ENCODE assay signal across 20 mouse cellular contexts in the genomic region with DNA sequence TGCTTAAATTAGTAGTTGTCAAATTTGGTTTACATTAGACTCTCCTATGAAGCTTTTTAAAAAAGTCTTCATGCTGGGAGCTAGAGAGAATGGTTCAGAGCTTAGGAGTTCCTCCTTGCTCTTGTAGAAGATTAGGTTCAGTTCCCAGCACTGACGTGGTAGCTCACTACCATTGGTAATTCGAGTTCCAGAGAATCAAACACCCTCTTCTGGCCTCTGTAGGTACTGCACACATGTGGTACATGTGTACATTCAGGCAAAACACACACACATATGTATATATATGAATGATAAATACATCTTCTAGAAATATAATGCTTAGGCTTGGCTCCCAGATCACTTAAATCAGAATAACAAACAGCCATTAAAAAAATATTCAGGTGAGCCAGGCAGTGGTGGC. TPM values are rescaled to one million over a fixed set of nuclear protein-coding genes. Genes with fewer than 3 reads are reported as not detected.
DNase-seq lines count a peak whose midpoint lies in the region; ATAC-seq and TF ChIP-seq lines count a peak whose summit lies in the region.
"Had no signal": no experiment of that assay in that cellular context is flagged by ENCODE, and none has a peak within 500 bp of the region (broad histone marks: within the 10 kb centered on the region; RNA-seq: fewer than 3 reads in every experiment).

No protein-coding gene starts in this region.

- no peak overlapping the region for H3K9ac ChIP-seq in stomach, postnatal 0 days (ENCODE audit: low read length)
- H3K9ac ChIP-seq: heart, embryonic 13.5 days; limb, embryonic 12.5 days; midbrain, embryonic 12.5 days had no signal

- TF ChIP-seq EP300 in stomach, postnatal 0 days (optimal IDR thresholded peaks at IDR 0.05): no peak

- no peaks in the 10 kb centered on the region for H3K9me3 ChIP-seq in stomach, postnatal 0 days (ENCODE audit: control insufficient read depth, low read length)
- H3K9me3 ChIP-seq: heart, embryonic 13.5 days; limb, embryonic 12.5 days; midbrain, embryonic 12.5 days had no signal

- H3K4me2 ChIP-seq in stomach, postnatal 0 days (replicated peaks; ENCODE audit: low read depth): no peak overlapping the region
- H3K4me2 ChIP-seq: heart, embryonic 13.5 days; limb, embryonic 12.5 days; midbrain, embryonic 12.5 days had no signal

- no peak for DNase-seq in layer of hippocampus, adult 2 months (ENCODE audit: low spot score in 2 of 2)
- DNase-seq in layer of hippocampus, adult 18-20 months (ENCODE audit: low spot score in 2 of 2): no peak
- DNase-seq in thymus, postnatal 4 days: peak; percentile 64
- no peak for DNase-seq in thymus, postnatal 25 days
- peak; percentile 19 for DNase-seq in NIH3T3 (ENCODE audit: low read depth)
- DNase-seq in stomach, postnatal 0 days (ENCODE audit: low spot score): no peak
- DNase-seq in layer of hippocampus, adult 8-10 months (ENCODE audit: low spot score in 2 of 2): no peak
- DNase-seq in cerebellum, adult 2 months: no peak
- DNase-seq: adrenal gland, postnatal 14 days; cerebellum, postnatal 10 days; embryo, embryonic 11 days; heart, postnatal 4 days had no signal

- ATAC-seq in stomach, postnatal 0 days (ENCODE audit: low FRiP score, low TSS enrichment): no peak
- ATAC-seq: activated CD4-positive, CD25-positive, alpha-beta regulatory T cell, adult 4 months; forebrain, embryonic 14.5 days had no signal

- no peaks in the 10 kb centered on the region for H3K36me3 ChIP-seq in stomach, postnatal 0 days (ENCODE audit: control insufficient read depth, insufficient read depth, low read length)
- H3K36me3 ChIP-seq: heart, embryonic 13.5 days; limb, embryonic 12.5 days; midbrain, embryonic 12.5 days had no signal

- H3K27me3 ChIP-seq in stomach, postnatal 0 days (ENCODE audit: control insufficient read depth, insufficient read depth, low read length): no peaks in the 10 kb centered on the region
- H3K27me3 ChIP-seq in cerebellum, adult 2 months (ENCODE audit: control insufficient read depth, insufficient read depth, low read length): no peaks in the 10 kb centered on the region
- H3K27me3 ChIP-seq: heart, embryonic 13.5 days; limb, embryonic 12.5 days; midbrain, embryonic 12.5 days had no signal

- no peak overlapping the region for H3K4me3 ChIP-seq in layer of hippocampus, adult 2 months
- H3K4me3 ChIP-seq in stomach, postnatal 0 days (ENCODE audit: low read depth, low read length): no peak overlapping the region
- no peak overlapping the region for H3K4me3 ChIP-seq in cerebellum, adult 2 months (replicated peaks; ENCODE audit: insufficient read depth, low read depth, low read length)
- H3K4me3 ChIP-seq: heart, embryonic 13.5 days; limb, embryonic 12.5 days; midbrain, embryonic 12.5 days had no signal

- peak; percentile 38 for TF ChIP-seq CTCF in layer of hippocampus, adult 2 months (conservative IDR thresholded peaks at IDR 0.05)
- TF ChIP-seq CTCF in stomach, postnatal 0 days (IDR thresholded peaks at IDR 0.05; ENCODE audit: low read depth): peak; percentile 32; the same call in 1 of the 2 replicates
- TF ChIP-seq CTCF in cerebellum, adult 2 months (IDR thresholded peaks at IDR 0.05; ENCODE audit: borderline replicate concordance, insufficient read depth, low read depth, low read length): no peak

- no peaks in the 10 kb centered on the region for H3K4me1 ChIP-seq in stomach, postnatal 0 days (replicated peaks; ENCODE audit: control insufficient read depth, insufficient read depth)
- no peaks in the 10 kb centered on the region for H3K4me1 ChIP-seq in cerebellum, adult 2 months (ENCODE audit: control insufficient read depth, insufficient read depth, low read length)

- no peak overlapping the region for H3K27ac ChIP-seq in layer of hippocampus, adult 2 months
- no peak overlapping the region for H3K27ac ChIP-seq in stomach, postnatal 0 days (replicated peaks)
- H3K27ac ChIP-seq in cerebellum, adult 2 months (ENCODE audit: insufficient read depth, low read length): no peak overlapping the region
- H3K27ac ChIP-seq: heart, embryonic 13.5 days; macrophage; midbrain, embryonic 12.5 days had no signal

- no peak for TF ChIP-seq POLR2A in cerebellum, adult 2 months (IDR thresholded peaks at IDR 0.05; ENCODE audit: borderline replicate concordance, insufficient read depth, low read length)

- WGBS in stomach, postnatal 0 days: 73% methylated on average over 2 of the region's 2 CpGs
- WGBS in cerebellum, adult 2 months: 64% methylated on average over 2 of the region's 2 CpGs

RNA-seq across cellular contexts. Expression of gene Gpr156, which starts 51.1 kb away (rescaled TPM):
- under 1 TPM; 0.74 to 0.81 TPM for total RNA-seq in layer of hippocampus, adult 2 months (2021)
- total RNA-seq in layer of hippocampus, adult 18-20 months (2021): under 1 TPM; 0.45 to 0.76 TPM
- polyA plus RNA-seq in stomach, postnatal 0 days (2015; fragmentation: Nextera tagmentation; extraction: Ambion mirVana): 0.07 TPM in 2 replicates
- total RNA-seq in layer of hippocampus, adult 8-10 months (2022): 1 to 10 TPM in 1 of 4 experiments, under 1 TPM in 3; 0.50 to 1.4 (median 0.74) TPM
- polyA plus RNA-seq in cerebellum, adult 2 months (2012; rRNA removed): 0.51 and 0.54 TPM in 2 replicates
- total RNA-seq: gastrocnemius, adult 18-20 months had no signal
- polyA plus RNA-seq: activated CD4-positive, CD25-positive, alpha-beta regulatory T cell, adult 4 months; liver, embryonic 16.5 days; macrophage had no signal

Comparison
In these comparisons a context has a peak if more than half of its experiments do, and no peak if none do; other contexts are left out.
1. DNase-seq: peak in thymus, postnatal 4 days (single experiment) and NIH3T3 (single experiment); none in layer of hippocampus, adult 2 months (0 of 2), layer of hippocampus, adult 18-20 months (0 of 2), thymus, postnatal 25 days (single experiment), stomach, postnatal 0 days (single experiment), layer of hippocampus, adult 8-10 months (0 of 2) and cerebellum, adult 2 months (0 of 2).